Mouse (Mus musculus): ENCODE measurements around the gene Gm20716.

- TF ChIP-seq CTCF (IDR thresholded peaks at IDR 0.05; ENCODE audit: low read depth, low read length) (peak; percentile 30), POLR2A (IDR thresholded peaks at IDR 0.05; ENCODE audit: insufficient read depth, low read length) (no peak), EP300 (IDR thresholded peaks at IDR 0.05; ENCODE audit: insufficient read depth, low read depth, low read length) (no peak)
These were observed 13.1 kb upstream of the Gm20716 start for GRCm38 (mm10) chr2:168243278-168243677.

Data from ES-Bruce4 (cell line).